Comparison of ENCODE assay signal across 24 mouse cellular contexts in the genomic region with DNA sequence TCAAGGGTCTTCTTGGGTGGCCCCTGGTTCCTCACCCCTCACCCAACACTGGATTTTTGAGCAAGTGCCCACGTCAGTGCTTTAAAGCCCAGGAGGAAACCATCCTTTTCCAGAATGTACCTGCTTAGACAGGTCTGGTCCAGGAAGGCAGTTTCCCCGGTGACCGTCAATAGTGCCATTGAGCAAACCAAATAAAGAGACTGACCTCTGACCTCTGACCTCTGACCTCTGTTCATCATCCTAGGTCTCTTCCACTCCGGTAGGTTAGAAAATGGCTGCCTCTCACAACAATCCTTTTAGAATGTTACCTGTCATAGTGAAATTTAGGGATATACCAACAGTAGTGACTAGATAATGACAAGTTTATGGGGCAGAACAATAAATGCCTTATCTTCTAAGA.
DNase-seq lines count a peak whose midpoint lies in the region; ATAC-seq lines count a peak whose summit lies in the region.
"Had no signal": no experiment of that assay in that cellular context is flagged by ENCODE, and none has a peak within 500 bp of the region (broad histone marks: within the 10 kb centered on the region; RNA-seq: fewer than 3 reads in every experiment).

No protein-coding gene starts in this region.

- no peaks in the 10 kb centered on the region for H3K27me3 ChIP-seq in forebrain, embryonic 13.5 days
- H3K27me3 ChIP-seq in forebrain, embryonic 10.5 days (ENCODE audit: poor library complexity, severe bottlenecking) = no peaks in the 10 kb centered on the region
- H3K27me3 ChIP-seq in neural tube, embryonic 11.5 days (ENCODE audit: control insufficient read depth, insufficient read depth, low read length) = no peaks in the 10 kb centered on the region
- H3K27me3 ChIP-seq: embryonic facial prominence, embryonic 15.5 days; heart, embryonic 13.5 days; intestine, embryonic 15.5 days; megakaryocyte, embryonic 14.5 days; midbrain, embryonic 12.5 days had no signal

- H3K4me3 ChIP-seq in forebrain, embryonic 13.5 days = no peak overlapping the region
- no peak overlapping the region for H3K4me3 ChIP-seq in forebrain, embryonic 10.5 days
- H3K4me3 ChIP-seq in neural tube, embryonic 11.5 days (ENCODE audit: low read depth, low read length) = no peak overlapping the region
- H3K4me3 ChIP-seq: embryonic facial prominence, embryonic 10.5 days; embryonic facial prominence, embryonic 15.5 days; heart, embryonic 13.5 days; intestine, embryonic 15.5 days; megakaryocyte, embryonic 14.5 days; midbrain, embryonic 12.5 days; myocyte had no signal

- no peak overlapping the region for H3K9ac ChIP-seq in forebrain, embryonic 13.5 days
- no peak overlapping the region for H3K9ac ChIP-seq in neural tube, embryonic 11.5 days (ENCODE audit: low read length)
- H3K9ac ChIP-seq: embryonic facial prominence, embryonic 15.5 days; heart, embryonic 13.5 days; intestine, embryonic 15.5 days; midbrain, embryonic 12.5 days had no signal

- intact Hi-C loops in left cerebral cortex, postnatal 10 days (cut with DNase I) = no loop called here

- no peak for DNase-seq in forebrain, embryonic 10.5 days (ENCODE audit: extremely low spot score, low spot score)
- peak; percentile 10 for DNase-seq in neural tube, embryonic 11.5 days (ENCODE audit: low spot score)
- DNase-seq in neural tube, embryonic 10.5 days (ENCODE audit: extremely low spot score, low spot score) = no peak
- peak; percentile 35 for DNase-seq in embryo, embryonic 9.5 days (ENCODE audit: extremely low spot score)
- DNase-seq in frontal cortex, postnatal 25 days (ENCODE audit: low spot score in 2 of 2) = no peak
- DNase-seq in left cerebral cortex, postnatal 10 days (ENCODE audit: extremely low spot score in 1 of 2, low spot score in 2 of 2) = no peak
- DNase-seq: adrenal gland, postnatal 14 days; cerebellum, adult 11 months; cerebellum, adult 9-10 months; cerebellum, postnatal 36 days; heart, postnatal 10 days; kidney, adult 2 months; lung, postnatal 4 days; thymus, adult 2 months; thymus, postnatal 36 days had no signal

- 59% methylated on average over 4 of the region's 4 CpGs for WGBS in forebrain, embryonic 13.5 days
- WGBS in forebrain, embryonic 10.5 days = 46% methylated on average over 4 of the region's 4 CpGs
- WGBS in neural tube, embryonic 11.5 days = 35% methylated on average over 4 of the region's 4 CpGs

- H3K27ac ChIP-seq in forebrain, embryonic 13.5 days = no peak overlapping the region
- no peak overlapping the region for H3K27ac ChIP-seq in forebrain, embryonic 10.5 days
- H3K27ac ChIP-seq in neural tube, embryonic 11.5 days (ENCODE audit: low read depth, low read length) = no peak overlapping the region
- H3K27ac ChIP-seq: embryonic facial prominence, embryonic 10.5 days; embryonic facial prominence, embryonic 15.5 days; heart, embryonic 13.5 days; intestine, embryonic 15.5 days; midbrain, embryonic 12.5 days had no signal

- 0 out of 2 replicates have a peak, but pooled peaks have one; percentile 13 for ATAC-seq in forebrain, embryonic 13.5 days
- 0 out of 2 replicates have a peak, but pooled peaks have one; percentile 15 for ATAC-seq in neural tube, embryonic 11.5 days (ENCODE audit: insufficient read depth, low FRiP score, low TSS enrichment)
- ATAC-seq: forebrain, embryonic 16.5 days; intestine, embryonic 15.5 days had no signal

- H3K36me3 ChIP-seq in forebrain, embryonic 13.5 days (ENCODE audit: poor library complexity, severe bottlenecking) = no peaks in the 10 kb centered on the region
- H3K36me3 ChIP-seq in forebrain, embryonic 10.5 days (replicated peaks) = no peaks in the 10 kb centered on the region
- H3K36me3 ChIP-seq in neural tube, embryonic 11.5 days (ENCODE audit: control insufficient read depth, insufficient read depth, low read length) = no peaks in the 10 kb centered on the region
- H3K36me3 ChIP-seq: embryonic facial prominence, embryonic 10.5 days; embryonic facial prominence, embryonic 15.5 days; heart, embryonic 13.5 days; intestine, embryonic 15.5 days; midbrain, embryonic 12.5 days had no signal

- no peaks in the 10 kb centered on the region for H3K4me1 ChIP-seq in forebrain, embryonic 13.5 days
- H3K4me1 ChIP-seq in forebrain, embryonic 10.5 days = no peaks in the 10 kb centered on the region
- no peaks in the 10 kb centered on the region for H3K4me1 ChIP-seq in neural tube, embryonic 11.5 days (ENCODE audit: control insufficient read depth, insufficient read depth, low read length)
- H3K4me1 ChIP-seq: embryonic facial prominence, embryonic 15.5 days; intestine, embryonic 15.5 days; megakaryocyte, embryonic 14.5 days; midbrain, embryonic 12.5 days had no signal

- no peaks in the 10 kb centered on the region for H3K9me3 ChIP-seq in forebrain, embryonic 13.5 days (replicated peaks)
- H3K9me3 ChIP-seq in forebrain, embryonic 10.5 days = no peaks in the 10 kb centered on the region
- H3K9me3 ChIP-seq in neural tube, embryonic 11.5 days (ENCODE audit: control insufficient read depth, low read length) = no peaks in the 10 kb centered on the region
- H3K9me3 ChIP-seq: embryonic facial prominence, embryonic 10.5 days; embryonic facial prominence, embryonic 15.5 days; heart, embryonic 13.5 days; intestine, embryonic 15.5 days; megakaryocyte, embryonic 14.5 days; midbrain, embryonic 12.5 days had no signal

- H3K4me2 ChIP-seq in forebrain, embryonic 13.5 days = no peak overlapping the region
- no peak overlapping the region for H3K4me2 ChIP-seq in neural tube, embryonic 11.5 days (ENCODE audit: low read depth)
- H3K4me2 ChIP-seq: embryonic facial prominence, embryonic 15.5 days; heart, embryonic 13.5 days; intestine, embryonic 15.5 days; midbrain, embryonic 12.5 days had no signal

Comparison
In these comparisons a context has a peak if more than half of its experiments do, and no peak if none do; other contexts are left out.
1. DNase-seq: peak in neural tube, embryonic 11.5 days (single experiment) and embryo, embryonic 9.5 days (single experiment); none in forebrain, embryonic 10.5 days (single experiment), neural tube, embryonic 10.5 days (single experiment), frontal cortex, postnatal 25 days (0 of 2) and left cerebral cortex, postnatal 10 days (0 of 2).